Mouse (Mus musculus) stomach, embryonic 14.5 days (tissue): ENCODE measurements at regions not wholly inside any gene's neighbourhood (a gene's known extent, or its start where the extent isn't known, plus 50 kb on each side); places are given as distances from the start of the nearest gene placed in this dataset.

ENCODE experiments used
- ATAC-seq: fragments of 200-750 bp; cut with Nextera tagmentation; 2 replicates; pipeline ENCODE4 v1.8.0; 2017; ENCODE audit warnings: low read depth, moderate TSS enrichment; ENCODE audit not compliant: insufficient number of reproducible peaks, insufficient read depth, low FRiP score
- H3K27ac ChIP-seq: fragments of 300-500 bp; sonication (generic); 2 replicates; pipeline ENCODE4 v1.5.1; 2014; ENCODE audit warnings: mild to moderate bottlenecking, low read length, moderate library complexity, mixed read lengths
- H3K27me3 ChIP-seq: fragments of 300-500 bp; sonication (generic); 2 replicates; pipeline ENCODE4 v1.6.1; 2014; ENCODE audit warnings: low read length, control low read depth, mixed read lengths; ENCODE audit not compliant: control insufficient read depth, insufficient read depth
- H3K36me3 ChIP-seq: fragments of 300-500 bp; sonication (generic); 2 replicates; pipeline ENCODE4 v1.6.1; 2014; ENCODE audit warnings: mild to moderate bottlenecking, control low read depth, low read length, moderate library complexity, mixed read lengths; ENCODE audit not compliant: control insufficient read depth, insufficient read depth
- H3K4me1 ChIP-seq: fragments of 300-500 bp; sonication (generic); 2 replicates; pipeline ENCODE4 v1.6.1; 2014; ENCODE audit warnings: low read length, control low read depth, mixed read lengths; ENCODE audit not compliant: control insufficient read depth, insufficient read depth
- H3K4me2 ChIP-seq: fragments of 300-500 bp; sonication (generic); replicated peaks from 2 replicates; pipeline ENCODE4 v1.6.1; 2014; ENCODE audit warnings: low read depth, low read length, control low read depth
- H3K4me3 ChIP-seq: fragments of 300-500 bp; sonication (generic); 2 replicates; pipeline ENCODE4 v1.5.1; 2014; ENCODE audit warnings: low read depth, low read length, control low read depth
- H3K9ac ChIP-seq: fragments of 300-500 bp; sonication (generic); replicated peaks from 2 replicates; pipeline ENCODE4 v1.6.1; 2014; ENCODE audit warnings: low read depth, mild to moderate bottlenecking, control low read depth, low read length, moderate library complexity, mixed read lengths
- H3K9me3 ChIP-seq: fragments of 300-500 bp; sonication (generic); 2 replicates; pipeline ENCODE4 v1.6.1; 2016; ENCODE audit warnings: low read depth, low read length, control low read depth; ENCODE audit not compliant: control insufficient read depth
- WGBS: fragments of 180-500 bp; shearing (Covaris S2); extraction: QIAGEN DNeasy Blood & Tissue Kit; methylation state at CpG from one replicate; pipeline ENCODE4 v1.1.7; 2014; 5-methylcytosine and 5-hydroxymethylcytosine counted together

DNA sequence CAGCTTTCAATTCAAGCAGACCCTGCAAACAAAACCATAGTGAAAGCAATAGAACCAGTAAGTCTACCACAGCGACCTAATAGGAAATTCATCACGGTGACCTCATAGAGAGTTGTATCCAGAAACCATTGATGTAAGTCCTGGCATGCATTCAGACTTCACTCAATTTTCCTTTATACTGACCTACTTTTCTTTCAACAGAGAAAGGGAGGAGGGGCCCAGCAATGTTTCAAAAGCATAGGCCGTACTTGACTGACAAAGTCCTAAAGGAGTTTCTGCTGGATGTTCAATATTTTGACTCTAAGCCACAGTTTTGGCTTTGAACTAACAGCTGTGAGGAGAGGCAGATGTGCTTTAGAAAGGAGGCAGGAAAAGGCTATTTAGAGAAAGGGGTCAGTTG lies 88.4 kb downstream of the AI593442 start:
- H3K4me1 ChIP-seq, result no peaks in the 10 kb centered on the region

GRCm38 (mm10) chr9:52574066-52574465 lies 105.5 kb downstream of the AI593442 start:
- Histone ChIP-seq H3K9ac (no peak overlapping the region), H3K4me3 (no peak overlapping the region), H3K27me3 (no peaks in the 10 kb centered on the region), H3K4me1 (no peaks in the 10 kb centered on the region), H3K9me3 (no peaks in the 10 kb centered on the region), H3K36me3 (no peaks in the 10 kb centered on the region), H3K27ac (no peak overlapping the region), H3K4me2 (no peak overlapping the region)
- no peak for ATAC-seq
- WGBS, result 79% methylated on average over 4 of the region's 4 CpGs

More for the DNA sequence above, 88.4 kb downstream of the AI593442 start:
- H3K4me3 ChIP-seq, result no peak overlapping the region
- WGBS, result 69% methylated on average over 3 of the region's 3 CpGs
- no peaks in the 10 kb centered on the region for H3K9me3 ChIP-seq
- no peaks in the 10 kb centered on the region for H3K27me3 ChIP-seq
- H3K27ac ChIP-seq, result no peak overlapping the region
- H3K9ac ChIP-seq, result no peak overlapping the region
- no peaks in the 10 kb centered on the region for H3K36me3 ChIP-seq
- no peak overlapping the region for H3K4me2 ChIP-seq
- no peak for ATAC-seq

- Histone ChIP-seq H3K4me2 (no peak overlapping the region), H3K27ac (no peak overlapping the region), H3K36me3 (no peaks in the 10 kb centered on the region), H3K4me1 (no peaks in the 10 kb centered on the region), H3K4me3 (no peak overlapping the region), H3K9ac (no peak overlapping the region), H3K9me3 (no peaks in the 10 kb centered on the region), H3K27me3 (no peaks in the 10 kb centered on the region)
- WGBS, result 31% methylated on average over 2 of the region's 2 CpGs
- ATAC-seq, result no peak
Observed at GRCm38 (mm10) chr9:52551577-52552281, 127.9 kb downstream of the AI593442 start.

DNA sequence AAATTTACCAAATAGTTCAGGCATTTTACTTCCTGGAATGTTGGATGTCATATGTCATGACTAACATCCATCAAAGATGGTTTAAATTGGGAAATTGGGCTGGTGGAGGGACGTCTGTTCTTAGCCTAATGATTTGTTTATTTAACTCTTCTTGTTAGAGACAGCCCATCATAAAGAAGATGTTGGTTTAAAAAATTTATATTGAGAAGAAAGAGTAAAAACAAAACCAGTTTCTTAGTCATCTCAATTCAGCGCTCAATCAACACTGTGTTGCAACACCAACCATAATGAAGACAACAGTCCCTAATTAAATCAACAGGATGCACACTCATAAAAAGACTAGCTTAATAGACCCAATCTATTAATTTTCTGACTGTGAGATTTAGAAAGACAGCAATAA lies 133.5 kb downstream of the AI593442 start:
- no peaks in the 10 kb centered on the region for H3K9me3 ChIP-seq
- H3K4me2 ChIP-seq, result no peak overlapping the region
- H3K27ac ChIP-seq, result no peak overlapping the region
- ATAC-seq, result no peak
- no peaks in the 10 kb centered on the region for H3K4me1 ChIP-seq
- H3K27me3 ChIP-seq, result no peaks in the 10 kb centered on the region
- H3K9ac ChIP-seq, result no peak overlapping the region
- WGBS, result 51% methylated on average over 2 of the region's 2 CpGs
- H3K4me3 ChIP-seq, result no peak overlapping the region
- H3K36me3 ChIP-seq, result no peaks in the 10 kb centered on the region

DNA sequence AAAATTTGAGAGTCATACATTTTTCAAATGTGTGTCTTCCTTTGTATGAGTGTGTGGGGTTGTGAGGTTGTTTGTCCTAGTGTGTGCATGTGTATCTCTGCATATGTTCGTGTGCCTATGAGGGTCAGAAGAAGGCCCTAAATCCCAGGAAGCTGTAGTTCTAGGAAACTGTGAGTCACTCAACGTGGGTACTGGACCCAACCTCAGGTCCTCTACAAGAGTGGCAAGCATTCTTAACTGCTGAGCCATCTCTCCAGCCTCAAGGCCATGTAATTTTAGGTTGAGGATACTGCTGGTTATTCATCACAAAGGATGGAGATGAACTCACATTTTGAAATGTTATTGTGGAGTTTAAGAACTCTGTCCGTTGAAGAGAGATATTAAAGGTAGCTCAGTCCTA lies 140.5 kb downstream of the AI593442 start:
- WGBS, result 76% methylated on average over 3 of the region's 3 CpGs
- no peak for ATAC-seq

GRCm38 (mm10) chr9:52529444-52529915 lies 150.1 kb downstream of the AI593442 start:
- H3K27ac ChIP-seq, result no peak overlapping the region
- H3K4me1 ChIP-seq, result no peaks in the 10 kb centered on the region
- H3K9me3 ChIP-seq, result no peaks in the 10 kb centered on the region
- no peak overlapping the region for H3K4me2 ChIP-seq
- H3K27me3 ChIP-seq, result no peaks in the 10 kb centered on the region
- 68% methylated on average over 6 of the region's 6 CpGs for WGBS
- no peak overlapping the region for H3K4me3 ChIP-seq
- H3K36me3 ChIP-seq, result no peaks in the 10 kb centered on the region
- no peak overlapping the region for H3K9ac ChIP-seq
- ATAC-seq, result no peak

More for the DNA sequence above, 140.5 kb downstream of the AI593442 start:
- no peak overlapping the region for H3K4me2 ChIP-seq
- H3K9ac ChIP-seq, result no peak overlapping the region
- no peaks in the 10 kb centered on the region for H3K9me3 ChIP-seq
- no peaks in the 10 kb centered on the region for H3K27me3 ChIP-seq
- H3K4me1 ChIP-seq, result no peaks in the 10 kb centered on the region
- H3K36me3 ChIP-seq, result no peaks in the 10 kb centered on the region
- no peak overlapping the region for H3K27ac ChIP-seq
- no peak overlapping the region for H3K4me3 ChIP-seq

- H3K36me3 ChIP-seq, result no peaks in the 10 kb centered on the region
- 74% methylated on average over 3 of the region's 3 CpGs for WGBS
Observed at GRCm38 (mm10) chr9:52500487-52500886, 179.1 kb downstream of the AI593442 start.

GRCm38 (mm10) chr9:52495483-52496270 lies 183.9 kb downstream of the AI593442 start:
- Histone ChIP-seq H3K4me3 (no peak overlapping the region), H3K9ac (no peak overlapping the region), H3K27ac (no peak overlapping the region), H3K4me2 (no peak overlapping the region), H3K36me3 (no peaks in the 10 kb centered on the region), H3K4me1 (no peaks in the 10 kb centered on the region), H3K9me3 (no peaks in the 10 kb centered on the region), H3K27me3 (no peaks in the 10 kb centered on the region)
- no peak for ATAC-seq
- WGBS, result 58% methylated on average over 8 of the region's 8 CpGs

More at GRCm38 (mm10) chr9:52500487-52500886, 179.1 kb downstream of the AI593442 start:
- no peak overlapping the region for H3K27ac ChIP-seq
- no peak for ATAC-seq
- no peak overlapping the region for H3K9ac ChIP-seq
- H3K4me1 ChIP-seq, result no peaks in the 10 kb centered on the region
- no peaks in the 10 kb centered on the region for H3K9me3 ChIP-seq
- no peak overlapping the region for H3K4me3 ChIP-seq
- H3K4me2 ChIP-seq, result no peak overlapping the region
- no peaks in the 10 kb centered on the region for H3K27me3 ChIP-seq
